Mouse (Mus musculus) cerebellum, adult 2 months (tissue): ENCODE measurements around the gene Prox1. TPM values are rescaled to one million over a fixed set of nuclear protein-coding genes. Genes with fewer than 3 reads are reported as not detected.

ENCODE experiments used
- DNase-seq, 2 experiments: peaks; one replicate each; pipeline ENCODE4 v3.0.0; 2021
- H3K27ac ChIP-seq: fragments of 200-500 bp; 2 replicates; pipeline ENCODE4 v1.5.1; 2012; ENCODE audit warnings: low read length, control low read depth, inconsistent platforms; ENCODE audit not compliant: insufficient read depth
- H3K27me3 ChIP-seq: fragments of 200-500 bp; 2 replicates; pipeline ENCODE4 v1.6.1; 2012; ENCODE audit warnings: inconsistent platforms, mild to moderate bottlenecking, low read length, moderate library complexity; ENCODE audit not compliant: control insufficient read depth, insufficient read depth
- H3K4me1 ChIP-seq: fragments of 200-500 bp; 2 replicates; pipeline ENCODE4 v1.6.1; 2011; ENCODE audit warnings: low read length; ENCODE audit not compliant: control insufficient read depth, insufficient read depth
- H3K4me3 ChIP-seq: fragments of 200-500 bp; replicated peaks from 2 replicates; pipeline ENCODE3; 2011; ENCODE audit warnings: mild to moderate bottlenecking, low read depth, low read length, control low read depth; ENCODE audit not compliant: insufficient read depth
- CTCF ChIP-seq: fragments of 200-500 bp; IDR thresholded peaks from 2 replicates; pipeline ENCODE4 v1.5.1; 2011; ENCODE audit warnings: low read depth, mild to moderate bottlenecking, control low read depth, low read length, moderate library complexity, borderline replicate concordance; ENCODE audit not compliant: insufficient read depth
- POLR2A ChIP-seq: fragments of 200-500 bp; IDR thresholded peaks from 2 replicates; pipeline ENCODE4 v1.6.1; 2011; ENCODE audit warnings: low read length, control low read depth, borderline replicate concordance; ENCODE audit not compliant: insufficient read depth
- WGBS: fragments of 180-500 bp; shearing (Covaris S2); methylation state at CpG from one replicate; pipeline ENCODE4 v1.1.7; 2018; 5-methylcytosine and 5-hydroxymethylcytosine counted together
- polyA plus RNA-seq: library from polyadenylated mRNA; depleted of rRNA; stranded (reverse); fragments of >200 nt; gene quantifications from 2 replicates; pipeline ENCODE4 v1.2.3, GENCODE M21; 2012

Prox1 gene
- polyA plus RNA-seq, 1 experiment = 13.7 TPM

- Histone ChIP-seq H3K4me1 (peaks cover 12% of the 10 kb centered on the region), H3K4me3 (no peak overlapping the region)
- TF ChIP-seq POLR2A (no peak), CTCF (no peak)
Observed at GRCm38 (mm10) chr1:190172311-190172978, 1.9 kb upstream of the Prox1 start.

DNA sequence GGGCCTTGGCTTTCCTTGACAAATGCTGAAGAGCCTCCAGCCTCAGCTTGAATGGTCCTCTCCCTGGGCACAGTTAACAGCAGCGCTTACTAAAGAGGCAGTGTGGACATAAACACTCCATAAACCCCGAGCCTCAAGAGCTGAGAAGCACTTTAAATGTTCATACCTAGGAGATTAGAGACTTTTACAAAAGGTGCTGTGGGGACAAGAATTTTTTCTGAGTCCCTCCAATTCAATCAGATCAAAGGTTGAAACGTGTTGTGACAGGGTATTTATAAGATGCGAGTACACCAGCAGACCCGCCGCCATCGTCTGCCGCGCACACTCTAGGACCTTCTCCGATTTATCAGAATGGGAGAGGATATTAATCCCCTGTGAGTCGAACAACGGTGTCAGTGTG, 1.2 kb upstream of the Prox1 start:
- Histone ChIP-seq H3K4me3 (no peak overlapping the region), H3K4me1 (peaks cover 6% of the 10 kb centered on the region; the same call in 1 of the 2 replicates), H3K27me3 (no peaks in the 10 kb centered on the region), H3K27ac (no peak overlapping the region)
- TF ChIP-seq CTCF = no peak
- no peak for TF ChIP-seq POLR2A
- WGBS = 45% methylated on average over 12 of the region's 12 CpGs
- DNase-seq = peak; percentile 15 to 26

More at GRCm38 (mm10) chr1:190172311-190172978, 1.9 kb upstream of the Prox1 start:
- H3K27me3 ChIP-seq = no peaks in the 10 kb centered on the region
- DNase-seq = peak in 1 of 2 experiments; percentile 32
- H3K27ac ChIP-seq = no peak overlapping the region
- 70% methylated on average over 32 of the region's 32 CpGs for WGBS

DNA sequence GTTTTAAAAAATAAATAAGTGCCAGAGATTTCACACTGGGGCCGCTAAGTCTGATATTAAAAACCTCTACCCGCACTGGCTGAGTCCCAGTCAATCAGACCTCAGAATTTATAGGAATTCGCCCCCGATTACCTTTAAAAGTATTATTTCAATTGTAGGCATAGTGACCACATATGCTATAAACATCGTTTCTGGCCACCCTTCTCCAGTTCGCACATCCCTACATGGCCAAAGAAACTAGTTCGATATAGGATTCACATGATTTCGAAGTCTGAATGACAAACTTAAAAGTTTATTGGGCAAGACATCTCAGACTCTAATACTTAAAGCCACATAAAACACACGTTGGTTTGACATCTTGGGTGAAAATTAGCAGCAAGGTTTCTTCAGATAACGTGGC, 827 bp upstream of the Prox1 start:
- no peak for DNase-seq
- Histone ChIP-seq H3K4me1 (peaks cover 6% of the 10 kb centered on the region; the same call in 1 of the 2 replicates), H3K27ac (no peak overlapping the region), H3K4me3 (peak overlapping the region; percentile 93), H3K27me3 (no peaks in the 10 kb centered on the region)
- TF ChIP-seq POLR2A (no peak), CTCF (no peak)
- 20% methylated on average over 10 of the region's 10 CpGs for WGBS

GRCm38 (mm10) chr1:190170819-190171216, 304 bp upstream of the Prox1 start:
- TF ChIP-seq CTCF (no peak), POLR2A (no peak)
- Histone ChIP-seq H3K4me3 (peak overlapping the region; percentile 93), H3K4me1 (peaks cover 8% of the 10 kb centered on the region; the same call in 1 of the 2 replicates), H3K27ac (no peak overlapping the region), H3K27me3 (no peaks in the 10 kb centered on the region)
- WGBS = under 1% methylated on average over 22 of the region's 24 CpGs
- DNase-seq = no peak

GRCm38 (mm10) chr1:190168761-190169671, 1.5 kb downstream of the Prox1 start:
- Histone ChIP-seq H3K27me3 (no peaks in the 10 kb centered on the region), H3K4me1 (peaks cover 10% of the 10 kb centered on the region), H3K4me3 (peak overlapping the region; percentile 93), H3K27ac (peak overlapping the region; percentile 72)
- under 1% methylated on average over 50 of the region's 51 CpGs for WGBS
- peak; percentile 51 to 64 for DNase-seq
- TF ChIP-seq POLR2A (no peak), CTCF (no peak)

DNA sequence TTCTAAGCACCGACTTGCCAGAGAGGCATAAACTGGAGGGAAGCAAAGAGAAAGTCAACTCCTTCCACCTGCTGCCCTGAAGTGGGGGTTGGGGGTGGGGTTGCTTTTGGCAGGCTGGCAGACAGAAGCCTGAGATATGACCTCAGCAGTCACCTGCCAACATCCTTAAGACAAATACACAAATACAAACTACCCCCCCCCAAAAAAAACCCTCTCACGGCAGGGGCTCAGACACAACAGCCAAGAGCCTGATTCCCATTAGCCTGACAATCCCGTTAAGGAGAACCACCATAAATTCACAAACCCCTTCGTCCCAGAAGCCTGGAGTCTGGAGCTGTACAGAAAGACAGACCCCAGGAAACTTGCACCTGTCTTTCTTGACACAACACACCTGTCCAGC, 2.4 kb downstream of the Prox1 start:
- H3K4me3 ChIP-seq = peak overlapping the region; percentile 93
- 11% methylated on average over 4 of the region's 4 CpGs for WGBS
- H3K27ac ChIP-seq = peak overlapping the region; percentile 72; the same call in 1 of the 2 replicates

DNA sequence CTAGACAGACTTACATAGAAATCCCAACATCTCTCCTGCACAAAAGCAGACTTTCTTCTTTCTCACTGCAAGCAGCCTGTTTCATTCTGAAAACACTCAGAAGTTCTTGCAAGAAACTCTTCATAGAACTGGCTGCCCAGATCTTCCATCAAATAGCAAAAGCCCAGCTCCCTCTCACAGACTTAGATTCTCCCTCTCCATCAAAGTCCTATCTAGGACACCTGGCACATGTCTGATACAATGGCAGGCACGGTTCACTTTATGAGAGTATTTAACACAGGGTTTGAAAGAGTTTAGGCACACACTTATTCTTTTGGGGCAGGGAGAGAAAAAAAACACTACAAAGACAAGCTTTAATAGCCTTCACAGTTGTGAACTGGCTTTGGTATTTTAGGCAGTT, 2.9 kb downstream of the Prox1 start:
- 7% methylated on average over 1 of the region's 1 CpGs for WGBS

More for the DNA sequence above, 2.4 kb downstream of the Prox1 start:
- no peaks in the 10 kb centered on the region for H3K27me3 ChIP-seq
- H3K4me1 ChIP-seq = peaks cover 13% of the 10 kb centered on the region
- peak in 1 of 2 experiments; percentile 36 for DNase-seq
- TF ChIP-seq CTCF (no peak), POLR2A (no peak)

More for the DNA sequence above, 2.9 kb downstream of the Prox1 start:
- no peak for TF ChIP-seq CTCF
- TF ChIP-seq POLR2A = no peak
- no peak overlapping the region for H3K4me3 ChIP-seq
- H3K27ac ChIP-seq = no peak overlapping the region
- peaks cover 18% of the 10 kb centered on the region for H3K4me1 ChIP-seq
- no peak for DNase-seq
- no peaks in the 10 kb centered on the region for H3K27me3 ChIP-seq
